In genomic region chr17:80552653-80553052, GRCm38 (mm10) we compare ENCODE assay signal across 10 mouse cellular contexts. TPM values are rescaled to one million over a fixed set of nuclear protein-coding genes. Genes with fewer than 3 reads are reported as not detected.
DNase-seq lines count a peak whose midpoint lies in the region; ATAC-seq and TF ChIP-seq lines count a peak whose summit lies in the region.
"Had no signal": no experiment of that assay in that cellular context is flagged by ENCODE, and none has a peak within 500 bp of the region (broad histone marks: within the 10 kb centered on the region; RNA-seq: fewer than 3 reads in every experiment).

No protein-coding gene starts in this region.

- 0 out of 2 replicates have a peak overlapping the region, but pooled peaks have one; percentile 73 for H3K4me2 ChIP-seq in heart, postnatal 0 days (ENCODE audit: low read depth, low read length)
- H3K4me2 ChIP-seq in embryonic facial prominence, embryonic 14.5 days (ENCODE audit: low read depth, low read length) = peak overlapping the region; percentile 65; the same call in 1 of the 2 replicates
- peak overlapping the region; percentile 62; the same call in 1 of the 2 replicates for H3K4me2 ChIP-seq in limb, embryonic 12.5 days
- peak overlapping the region; percentile 56 for H3K4me2 ChIP-seq in midbrain, postnatal 0 days (ENCODE audit: low read depth, low read length, poor library complexity, severe bottlenecking)

- TF ChIP-seq EP300 in heart, postnatal 0 days (IDR thresholded peaks at IDR 0.05; ENCODE audit: low read depth) = no peak
- no peak for TF ChIP-seq EP300 in heart, adult 2 months (IDR thresholded peaks at IDR 0.05; ENCODE audit: insufficient read depth, low read depth, low read length)

- intact Hi-C loops in heart, adult 2 months (cut with DNase I) = loop anchor here (1.0 to 2.0 kb wide), 2 partner anchors 69 to 98 kb away; no protein-coding TSS in a partner anchor

- no peak for DNase-seq in heart, postnatal 0 days (ENCODE audit: low spot score)
- no peak for DNase-seq in heart, adult 2 months
- no peak for DNase-seq in embryonic facial prominence, embryonic 14.5 days (ENCODE audit: low spot score)
- DNase-seq in midbrain, postnatal 0 days (ENCODE audit: low spot score) = no peak
- DNase-seq in urinary bladder, postnatal 14 days (ENCODE audit: low spot score) = no peak
- no peak for DNase-seq in kidney, adult 8-10 months
- DNase-seq in c-Kit-positive CD71-positive TER-119-positive erythroid progenitor cells, embryonic 14.5 days (ENCODE audit: low spot score) = no peak

- no peak overlapping the region for H3K4me3 ChIP-seq in heart, postnatal 0 days (ENCODE audit: low read depth, low read length)
- H3K4me3 ChIP-seq in heart, adult 2 months = no peak overlapping the region
- H3K4me3 ChIP-seq in embryonic facial prominence, embryonic 14.5 days (ENCODE audit: low read depth, low read length) = no peak overlapping the region
- no peak overlapping the region; the same call in 1 of the 2 replicates for H3K4me3 ChIP-seq in limb, embryonic 12.5 days (replicated peaks)
- peak overlapping the region; percentile 66; the same call in 1 of the 2 replicates for H3K4me3 ChIP-seq in midbrain, postnatal 0 days (ENCODE audit: low read depth, low read length)

- no peaks in the 10 kb centered on the region for H3K27me3 ChIP-seq in heart, postnatal 0 days (ENCODE audit: control insufficient read depth, insufficient read depth, low read length)
- H3K27me3 ChIP-seq in heart, adult 2 months (ENCODE audit: control insufficient read depth, insufficient read depth, low read length) = no peaks in the 10 kb centered on the region
- no peaks in the 10 kb centered on the region for H3K27me3 ChIP-seq in embryonic facial prominence, embryonic 14.5 days (replicated peaks; ENCODE audit: control insufficient read depth, insufficient read depth, low read length)
- H3K27me3 ChIP-seq in limb, embryonic 12.5 days = no peaks in the 10 kb centered on the region
- H3K27me3 ChIP-seq in midbrain, postnatal 0 days (ENCODE audit: insufficient read depth, low read length) = no peaks in the 10 kb centered on the region
- H3K27me3 ChIP-seq: kidney, embryonic 15.5 days; midbrain, embryonic 12.5 days had no signal

- H3K79me2 ChIP-seq in heart, adult 2 months (replicated peaks; ENCODE audit: control insufficient read depth, insufficient read depth, low read length) = no peaks in the 10 kb centered on the region

- H3K36me3 ChIP-seq in heart, postnatal 0 days (replicated peaks; ENCODE audit: control insufficient read depth, insufficient read depth, low read length) = no peaks in the 10 kb centered on the region
- H3K36me3 ChIP-seq in heart, adult 2 months (ENCODE audit: control insufficient read depth, insufficient read depth, low read length) = no peaks in the 10 kb centered on the region
- no peaks in the 10 kb centered on the region for H3K36me3 ChIP-seq in embryonic facial prominence, embryonic 14.5 days (ENCODE audit: control insufficient read depth, insufficient read depth, low read length)
- H3K36me3 ChIP-seq in limb, embryonic 12.5 days = 0 out of 2 replicates have a peak, but pooled peaks cover 3% of the 10 kb centered on the region
- no peaks in the 10 kb centered on the region for H3K36me3 ChIP-seq in midbrain, postnatal 0 days (ENCODE audit: insufficient read depth, low read length)
- H3K36me3 ChIP-seq: kidney, embryonic 15.5 days; midbrain, embryonic 12.5 days had no signal

- 72% methylated on average over 4 of the region's 4 CpGs for WGBS in heart, postnatal 0 days
- 77% methylated on average over 4 of the region's 4 CpGs for WGBS in heart, adult 2 months
- WGBS in embryonic facial prominence, embryonic 14.5 days = 72% methylated on average over 4 of the region's 4 CpGs
- WGBS in limb, embryonic 12.5 days = 90% methylated on average over 4 of the region's 4 CpGs
- 82% methylated on average over 4 of the region's 4 CpGs for WGBS in midbrain, postnatal 0 days

- TF ChIP-seq POLR2A in heart, adult 2 months (IDR thresholded peaks at IDR 0.05; ENCODE audit: insufficient read depth, low read depth, low read length) = no peak

- TF ChIP-seq CTCF in heart, postnatal 0 days (IDR thresholded peaks at IDR 0.05; ENCODE audit: low read depth) = no peak
- TF ChIP-seq CTCF in heart, adult 2 months (IDR thresholded peaks at IDR 0.05) = no peak
- no peak for TF ChIP-seq CTCF in midbrain, postnatal 0 days (IDR thresholded peaks at IDR 0.05)

- no peaks in the 10 kb centered on the region for H3K9me3 ChIP-seq in heart, postnatal 0 days (replicated peaks; ENCODE audit: control insufficient read depth, low read length)
- no peaks in the 10 kb centered on the region for H3K9me3 ChIP-seq in embryonic facial prominence, embryonic 14.5 days (ENCODE audit: control insufficient read depth, low read length)
- H3K9me3 ChIP-seq in limb, embryonic 12.5 days = no peaks in the 10 kb centered on the region
- H3K9me3 ChIP-seq in midbrain, postnatal 0 days (ENCODE audit: low read length) = no peaks in the 10 kb centered on the region
- H3K9me3 ChIP-seq: kidney, embryonic 15.5 days; midbrain, embryonic 12.5 days had no signal

- no peak overlapping the region for H3K9ac ChIP-seq in heart, postnatal 0 days (replicated peaks; ENCODE audit: low read depth, low read length)
- H3K9ac ChIP-seq in heart, adult 2 months (ENCODE audit: low read depth, low read length) = no peak overlapping the region
- H3K9ac ChIP-seq in embryonic facial prominence, embryonic 14.5 days (ENCODE audit: low read depth, low read length) = no peak overlapping the region
- H3K9ac ChIP-seq in limb, embryonic 12.5 days (replicated peaks) = no peak overlapping the region
- H3K9ac ChIP-seq in midbrain, postnatal 0 days (replicated peaks; ENCODE audit: low read length, poor library complexity, severe bottlenecking) = no peak overlapping the region

- ATAC-seq in heart, postnatal 0 days (ENCODE audit: insufficient read depth, low read depth) = no peak
- ATAC-seq in embryonic facial prominence, embryonic 14.5 days (ENCODE audit: low read depth) = no peak
- ATAC-seq in limb, embryonic 12.5 days (ENCODE audit: insufficient number of reproducible peaks, insufficient read depth, low FRiP score, low TSS enrichment, low read depth) = no peak
- no peak for ATAC-seq in midbrain, postnatal 0 days (ENCODE audit: low FRiP score)

- H3K4me1 ChIP-seq in heart, postnatal 0 days (ENCODE audit: control insufficient read depth, insufficient read depth) = no peaks in the 10 kb centered on the region
- H3K4me1 ChIP-seq in heart, adult 2 months (ENCODE audit: control insufficient read depth, insufficient read depth, low read length) = no peaks in the 10 kb centered on the region; the same call in 1 of the 2 replicates
- H3K4me1 ChIP-seq in embryonic facial prominence, embryonic 14.5 days (ENCODE audit: control insufficient read depth, insufficient read depth, low read length) = no peaks in the 10 kb centered on the region
- H3K4me1 ChIP-seq in limb, embryonic 12.5 days (replicated peaks) = peaks cover 3% of the 10 kb centered on the region; the same call in 1 of the 2 replicates
- H3K4me1 ChIP-seq in midbrain, postnatal 0 days (ENCODE audit: insufficient read depth, low read length) = no peaks in the 10 kb centered on the region

- H3K27ac ChIP-seq in heart, postnatal 0 days (ENCODE audit: low read depth) = no peak overlapping the region
- H3K27ac ChIP-seq in heart, adult 2 months = no peak overlapping the region
- H3K27ac ChIP-seq in embryonic facial prominence, embryonic 14.5 days (replicated peaks; ENCODE audit: low read depth, low read length) = no peak overlapping the region
- H3K27ac ChIP-seq in limb, embryonic 12.5 days = no peak overlapping the region
- H3K27ac ChIP-seq in midbrain, postnatal 0 days (ENCODE audit: low read depth, low read length) = 0 out of 2 replicates have a peak overlapping the region, but pooled peaks have one; percentile 87

RNA-seq across cellular contexts. Expression of gene Cdkl4, which starts 25.0 kb away (rescaled TPM):
- 0.08 TPM in 1 of 2 replicates, not detected in the other for total RNA-seq in heart, postnatal 0 days (2014; rRNA removed; ENCODE audit: low replicate concordance)
- 0.05 and 0.10 TPM in 2 replicates for polyA plus RNA-seq in heart, postnatal 0 days (2015; fragmentation: Nextera tagmentation; extraction: Ambion mirVana)
- under 1 TPM in 1 of 2 experiments, not detected in 1; 0.18 TPM for total RNA-seq in heart, adult 2 months (2021)
- polyA plus RNA-seq in heart, adult 2 months (2012; rRNA removed) = 0.18 TPM in 1 of 2 replicates, not detected in the other
- polyA plus RNA-seq in embryonic facial prominence, embryonic 14.5 days (2014; fragmentation: Nextera tagmentation; extraction: Ambion mirVana) = 1.7 and 2.2 TPM in 2 replicates
- 0.55 and 1.1 TPM in 2 replicates for polyA plus RNA-seq in limb, embryonic 12.5 days (2016; fragmentation: Nextera tagmentation; extraction: Ambion mirVana)
- total RNA-seq in midbrain, postnatal 0 days (2014; rRNA removed) = 6.9 and 7.9 TPM in 2 replicates
- 5.4 and 6.0 TPM in 2 replicates for polyA plus RNA-seq in midbrain, postnatal 0 days (2015; fragmentation: Nextera tagmentation; extraction: Ambion mirVana)
